Comparison of ENCODE assay signal across 8 mouse cellular contexts in genomic region chr16:17222197-17222596, GRCm38 (mm10). TPM values are rescaled to one million over a fixed set of nuclear protein-coding genes. Genes with fewer than 3 reads are reported as not detected.
DNase-seq lines count a peak whose midpoint lies in the region; ATAC-seq lines count a peak whose summit lies in the region.

No protein-coding gene starts in this region.

- no peaks in the 10 kb centered on the region for H3K27me3 ChIP-seq in hindbrain, embryonic 14.5 days (ENCODE audit: control insufficient read depth, insufficient read depth, low read length)
- no peaks in the 10 kb centered on the region for H3K27me3 ChIP-seq in lung, embryonic 16.5 days (ENCODE audit: control insufficient read depth, insufficient read depth, low read depth, low read length)

- H3K4me3 ChIP-seq in hindbrain, embryonic 14.5 days (replicated peaks; ENCODE audit: low read length) = no peak overlapping the region
- H3K4me3 ChIP-seq in lung, embryonic 16.5 days (ENCODE audit: low read length) = no peak overlapping the region

- no peaks in the 10 kb centered on the region for H3K36me3 ChIP-seq in hindbrain, embryonic 14.5 days (replicated peaks; ENCODE audit: control insufficient read depth, insufficient read depth)
- H3K36me3 ChIP-seq in lung, embryonic 16.5 days (ENCODE audit: control insufficient read depth, insufficient read depth, low read length) = no peaks in the 10 kb centered on the region

- peak; percentile 75 for DNase-seq in Muller cell, postnatal 12 days (ENCODE audit: inconsistent ontology term)
- DNase-seq in cerebellum, postnatal 25 days = peak; percentile 93 to 95
- peak; percentile 98 for DNase-seq in gastrocnemius, adult 18-20 months (ENCODE audit: low spot score)
- peak; percentile 92 for DNase-seq in hindbrain, embryonic 14.5 days (ENCODE audit: low spot score)
- DNase-seq in layer of hippocampus, postnatal 14 days (ENCODE audit: low spot score in 2 of 2) = peak; percentile 91 to 95
- DNase-seq in ovary, postnatal 14 days (ENCODE audit: low spot score) = peak; percentile 100
- DNase-seq in thymus, postnatal 14 days = peak; percentile 93

- H3K4me1 ChIP-seq in hindbrain, embryonic 14.5 days (replicated peaks; ENCODE audit: control insufficient read depth, insufficient read depth, low read length) = no peaks in the 10 kb centered on the region
- no peaks in the 10 kb centered on the region; the same call in 1 of the 2 replicates for H3K4me1 ChIP-seq in lung, embryonic 16.5 days (replicated peaks; ENCODE audit: control insufficient read depth, insufficient read depth, low read length)

- WGBS in hindbrain, embryonic 14.5 days = 39% methylated on average over 25 of the region's 25 CpGs
- WGBS in lung, embryonic 16.5 days = 34% methylated on average over 25 of the region's 25 CpGs

- no peak overlapping the region for H3K27ac ChIP-seq in hindbrain, embryonic 14.5 days
- no peak overlapping the region for H3K27ac ChIP-seq in lung, embryonic 16.5 days (ENCODE audit: low read length)

- H3K4me2 ChIP-seq in hindbrain, embryonic 14.5 days (replicated peaks) = no peak overlapping the region
- H3K4me2 ChIP-seq in lung, embryonic 16.5 days (ENCODE audit: low read depth, low read length) = no peak overlapping the region

- no peak overlapping the region for H3K9ac ChIP-seq in hindbrain, embryonic 14.5 days
- no peak overlapping the region for H3K9ac ChIP-seq in lung, embryonic 16.5 days (ENCODE audit: low read length)

- H3K9me3 ChIP-seq in hindbrain, embryonic 14.5 days (ENCODE audit: control insufficient read depth, low read length) = no peaks in the 10 kb centered on the region
- no peaks in the 10 kb centered on the region for H3K9me3 ChIP-seq in lung, embryonic 16.5 days (ENCODE audit: control insufficient read depth, low read length)

- ATAC-seq in hindbrain, embryonic 14.5 days (ENCODE audit: low FRiP score) = peak; percentile 100
- peak; percentile 100 for ATAC-seq in lung, embryonic 16.5 days (ENCODE audit: low read depth)

RNA-seq across cellular contexts. Expression of gene Hic2, which starts 11.2 kb away (rescaled TPM):
- total RNA-seq in gastrocnemius, adult 18-20 months (2021) = 1 to 10 TPM; 1.4 to 1.7 TPM
- 5.1 and 5.5 TPM in 2 replicates for polyA plus RNA-seq in hindbrain, embryonic 14.5 days (2014; fragmentation: Nextera tagmentation; extraction: Ambion mirVana)
- total RNA-seq in layer of hippocampus, postnatal 14 days (2021) = 1 to 10 TPM; 4.3 to 4.4 TPM
- polyA plus RNA-seq in lung, embryonic 16.5 days (2015; fragmentation: Nextera tagmentation; extraction: Ambion mirVana) = 4.1 and 4.5 TPM in 2 replicates

RNA-seq across cellular contexts. Expression of gene Rimbp3, which starts 13.8 kb away (rescaled TPM):
- total RNA-seq in gastrocnemius, adult 18-20 months (2021) = under 1 TPM; 0.05 to 0.07 TPM
- 2.0 and 2.2 TPM in 2 replicates for polyA plus RNA-seq in hindbrain, embryonic 14.5 days (2014; fragmentation: Nextera tagmentation; extraction: Ambion mirVana)
- 1 to 10 TPM; 2.5 to 3.1 TPM for total RNA-seq in layer of hippocampus, postnatal 14 days (2021)
- 0.16 and 0.20 TPM in 2 replicates for polyA plus RNA-seq in lung, embryonic 16.5 days (2015; fragmentation: Nextera tagmentation; extraction: Ambion mirVana)

RNA-seq across cellular contexts. Expression of gene Ube2l3, which starts 19.7 kb away (rescaled TPM):
- total RNA-seq in gastrocnemius, adult 18-20 months (2021) = 100 to 1,000 TPM; 146 to 149 TPM
- 278 and 290 TPM in 2 replicates for polyA plus RNA-seq in hindbrain, embryonic 14.5 days (2014; fragmentation: Nextera tagmentation; extraction: Ambion mirVana)
- 100 to 1,000 TPM; 157 to 159 TPM for total RNA-seq in layer of hippocampus, postnatal 14 days (2021)
- polyA plus RNA-seq in lung, embryonic 16.5 days (2015; fragmentation: Nextera tagmentation; extraction: Ambion mirVana) = 330 and 339 TPM in 2 replicates

RNA-seq across cellular contexts. Expression of gene Tmem191c, which starts 53.7 kb away (rescaled TPM):
- total RNA-seq in gastrocnemius, adult 18-20 months (2021) = 1 to 10 TPM in 1 of 2 experiments, under 1 TPM in 1; 0.97 to 1.9 TPM
- 36.6 and 45.7 TPM in 2 replicates for polyA plus RNA-seq in hindbrain, embryonic 14.5 days (2014; fragmentation: Nextera tagmentation; extraction: Ambion mirVana)
- total RNA-seq in layer of hippocampus, postnatal 14 days (2021) = 100 to 1,000 TPM in 1 of 2 experiments, 10 to 100 TPM in 1; 86.7 to 100 TPM
- polyA plus RNA-seq in lung, embryonic 16.5 days (2015; fragmentation: Nextera tagmentation; extraction: Ambion mirVana) = 8.5 and 9.7 TPM in 2 replicates
